Mouse (Mus musculus): ENCODE measurements around the gene Acod1. TPM values are rescaled to one million over a fixed set of nuclear protein-coding genes. Genes with fewer than 3 reads are reported as not detected.

Acod1 gene
- polyA plus RNA-seq, 1 experiment from 2014 or later = not detected

GRCm38 (mm10) chr14:103096621-103097020 lies 49.8 kb downstream of the Acod1 start:
- H3K27me3 ChIP-seq (replicated peaks) = no peaks in the 10 kb centered on the region
- H3K4me2 ChIP-seq (replicated peaks) = no peak overlapping the region
- H3K4me1 ChIP-seq = peaks cover 20% of the 10 kb centered on the region
- no peak overlapping the region for H3K27ac ChIP-seq
- H3K4me3 ChIP-seq = no peak overlapping the region
- 84% methylated on average over 6 of the region's 6 CpGs for WGBS
- H3K9me3 ChIP-seq = no peaks in the 10 kb centered on the region
- no peak overlapping the region for H3K9ac ChIP-seq
- H3K36me3 ChIP-seq = peaks cover 17% of the 10 kb centered on the region
- no peak for ATAC-seq (ENCODE audit: low FRiP score, low read depth)

DNA sequence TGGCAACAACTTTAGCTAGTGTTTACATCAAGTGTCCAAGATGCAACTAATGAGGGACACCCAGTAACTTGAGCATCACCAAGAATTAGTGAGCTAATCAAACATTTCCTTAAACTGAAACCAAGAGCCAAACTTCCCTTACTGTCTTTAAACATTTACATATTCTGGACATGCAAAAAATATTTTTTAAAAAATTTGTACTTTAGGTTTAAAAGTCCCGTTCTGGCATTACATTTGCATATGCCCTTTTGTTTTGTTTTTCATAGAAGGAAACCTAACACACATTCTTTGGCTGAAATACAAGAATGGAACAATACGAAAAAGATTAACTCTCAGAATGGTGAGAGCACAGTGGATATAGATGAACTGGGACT lies 51.4 kb downstream of the Acod1 start:
- H3K4me3 ChIP-seq = peak overlapping the region; percentile 93
- H3K27ac ChIP-seq = no peak overlapping the region
- 4% methylated on average over 2 of the region's 2 CpGs for WGBS
- peak overlapping the region; percentile 60 for H3K4me2 ChIP-seq (replicated peaks)
- ATAC-seq (ENCODE audit: low FRiP score, low read depth) = no peak
- H3K36me3 ChIP-seq = peaks cover 10% of the 10 kb centered on the region
- H3K9me3 ChIP-seq = no peaks in the 10 kb centered on the region
- peak overlapping the region; percentile 99 for H3K9ac ChIP-seq
- peaks cover 20% of the 10 kb centered on the region for H3K4me1 ChIP-seq
- H3K27me3 ChIP-seq (replicated peaks) = no peaks in the 10 kb centered on the region

DNA sequence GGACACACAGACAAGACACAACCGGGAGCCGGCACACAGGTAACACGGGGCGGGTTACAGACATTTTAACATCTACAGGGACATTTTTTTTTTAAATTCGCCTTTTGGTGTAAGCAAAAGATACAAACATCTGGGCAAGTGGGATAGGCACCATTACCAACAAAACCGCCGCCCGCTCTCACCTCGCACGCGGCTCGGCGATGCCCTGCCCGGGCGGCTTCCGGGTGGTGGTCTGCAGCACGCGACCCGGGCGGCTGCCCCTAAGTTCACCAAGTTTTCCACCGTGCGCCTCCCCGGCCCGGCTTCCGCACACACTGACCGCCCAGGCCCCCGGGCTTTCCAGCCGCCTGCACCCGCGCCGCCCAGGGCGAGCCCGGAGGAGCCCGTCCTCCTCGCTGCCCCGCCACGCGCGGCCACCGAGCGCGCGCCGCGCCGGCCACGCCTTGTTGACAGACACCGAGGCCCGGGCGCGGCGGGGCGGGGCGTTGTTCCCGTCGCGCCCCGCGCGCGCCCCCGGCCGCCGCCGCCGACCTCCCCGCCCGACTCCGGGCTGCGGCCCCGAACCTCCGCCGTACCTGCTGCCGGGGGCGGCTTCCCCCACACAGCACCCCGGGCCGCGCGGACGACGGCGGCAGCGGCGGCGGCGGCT lies 51.9 kb downstream of the Acod1 start:
- no peaks in the 10 kb centered on the region for H3K9me3 ChIP-seq
- WGBS = under 1% methylated on average over 84 of the region's 86 CpGs
- ATAC-seq (ENCODE audit: low FRiP score, low read depth) = peak; percentile 86
- peak overlapping the region; percentile 99 for H3K9ac ChIP-seq
- no peaks in the 10 kb centered on the region for H3K27me3 ChIP-seq (replicated peaks)
- H3K4me1 ChIP-seq = peaks cover 15% of the 10 kb centered on the region
- H3K4me2 ChIP-seq (replicated peaks) = peak overlapping the region; percentile 60
- peak overlapping the region; percentile 97 for H3K27ac ChIP-seq
- peak overlapping the region; percentile 93 for H3K4me3 ChIP-seq
- H3K36me3 ChIP-seq = peaks cover 5% of the 10 kb centered on the region

DNA sequence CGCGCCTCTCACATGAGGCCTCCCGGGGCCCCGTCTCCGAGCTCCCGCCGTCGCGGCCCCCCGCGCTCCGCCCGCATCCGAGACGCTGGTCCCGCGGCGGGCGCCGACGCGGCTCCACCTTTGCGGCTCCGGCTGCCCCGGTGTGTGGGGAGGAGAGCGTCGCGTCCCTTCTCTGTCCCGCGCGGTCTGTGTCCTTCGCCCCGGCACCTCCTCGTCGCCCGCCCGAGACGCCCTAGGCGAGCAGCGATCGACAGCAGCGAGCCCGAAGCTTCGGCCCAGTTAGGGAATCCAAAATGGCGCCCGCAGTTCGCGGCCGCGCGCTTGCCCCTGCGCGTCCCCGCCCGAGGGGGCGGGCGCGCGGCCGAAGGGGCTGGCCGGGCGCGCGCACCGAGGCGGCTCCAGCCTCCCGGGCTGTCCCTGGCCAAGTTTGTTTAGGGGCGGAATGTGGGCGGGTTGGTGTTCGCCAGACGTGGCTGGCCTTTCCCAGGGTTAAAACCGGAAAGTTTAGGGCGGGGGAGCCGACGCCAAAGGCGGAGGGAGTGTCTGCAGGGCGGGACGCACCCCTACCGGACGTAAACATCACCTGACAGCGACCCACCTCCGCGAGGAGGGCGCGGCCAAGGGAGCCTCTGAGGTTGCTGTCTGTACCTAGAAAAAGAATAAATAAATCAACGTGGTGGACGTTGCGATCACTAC lies 52.6 kb downstream of the Acod1 start, which contains the start of gene Fbxl3:
Fbxl3 (minus strand) TSS at position 329 of the 696 bp plus-strand sequence.
- peak within 1 kb of the TSS; percentile 93 for H3K4me3 ChIP-seq
- peaks cover 4% of the 10 kb centered on the region; the same call in 1 of the 2 replicates for H3K36me3 ChIP-seq
- no peaks in the 10 kb centered on the region for H3K27me3 ChIP-seq (replicated peaks)
- peak; percentile 89 for ATAC-seq (ENCODE audit: low FRiP score, low read depth)
- peaks cover 14% of the 10 kb centered on the region for H3K4me1 ChIP-seq
- peak within 1 kb of the TSS; percentile 60 for H3K4me2 ChIP-seq (replicated peaks)
- H3K9me3 ChIP-seq = no peaks in the 10 kb centered on the region
- peak within 1 kb of the TSS; percentile 99 for H3K9ac ChIP-seq
- under 1% methylated on average over 88 of the region's 88 CpGs for WGBS
- H3K27ac ChIP-seq = peak within 1 kb of the TSS; percentile 97

- no peak overlapping the region for H3K4me3 ChIP-seq
- WGBS = 87% methylated on average over 13 of the region's 13 CpGs
- H3K9me3 ChIP-seq = no peaks in the 10 kb centered on the region
- H3K27me3 ChIP-seq (replicated peaks) = no peaks in the 10 kb centered on the region
- H3K27ac ChIP-seq = no peak overlapping the region
- H3K4me2 ChIP-seq (replicated peaks) = no peak overlapping the region
- no peak overlapping the region for H3K9ac ChIP-seq
- no peak for ATAC-seq (ENCODE audit: low FRiP score, low read depth)
- peaks cover 1% of the 10 kb centered on the region; the same call in 1 of the 2 replicates for H3K36me3 ChIP-seq
- H3K4me1 ChIP-seq = peaks cover 14% of the 10 kb centered on the region
Measured at GRCm38 (mm10) chr14:103100296-103100695, 53.5 kb downstream of the Acod1 start.

DNA sequence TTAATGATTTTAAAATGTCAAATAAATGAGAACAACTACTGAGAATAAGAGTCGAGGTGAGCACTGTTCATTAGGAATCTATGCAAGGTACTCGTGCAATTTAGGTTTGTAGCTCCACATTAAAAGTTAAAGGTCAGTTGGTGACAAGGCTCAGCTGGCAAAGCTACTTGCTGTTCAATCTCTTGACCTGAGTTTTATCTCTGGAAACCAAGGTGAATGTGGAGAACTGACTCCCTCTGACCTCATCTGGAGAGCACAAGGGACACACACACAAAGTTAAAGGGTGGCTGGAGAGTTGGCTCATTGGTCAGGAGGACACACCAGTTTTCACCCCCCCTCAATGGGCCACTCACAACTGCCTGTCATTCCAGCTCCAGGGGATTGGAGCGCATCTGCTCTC lies 54.4 kb downstream of the Acod1 start:
- no peak for ATAC-seq (ENCODE audit: low FRiP score, low read depth)
- Histone ChIP-seq H3K27me3 (replicated peaks) (no peaks in the 10 kb centered on the region), H3K27ac (no peak overlapping the region), H3K4me2 (replicated peaks) (no peak overlapping the region), H3K9ac (no peak overlapping the region), H3K4me1 (peaks cover 14% of the 10 kb centered on the region), H3K9me3 (no peaks in the 10 kb centered on the region), H3K36me3 (no peaks in the 10 kb centered on the region), H3K4me3 (no peak overlapping the region)
- WGBS = 86% methylated on average over 3 of the region's 3 CpGs

DNA sequence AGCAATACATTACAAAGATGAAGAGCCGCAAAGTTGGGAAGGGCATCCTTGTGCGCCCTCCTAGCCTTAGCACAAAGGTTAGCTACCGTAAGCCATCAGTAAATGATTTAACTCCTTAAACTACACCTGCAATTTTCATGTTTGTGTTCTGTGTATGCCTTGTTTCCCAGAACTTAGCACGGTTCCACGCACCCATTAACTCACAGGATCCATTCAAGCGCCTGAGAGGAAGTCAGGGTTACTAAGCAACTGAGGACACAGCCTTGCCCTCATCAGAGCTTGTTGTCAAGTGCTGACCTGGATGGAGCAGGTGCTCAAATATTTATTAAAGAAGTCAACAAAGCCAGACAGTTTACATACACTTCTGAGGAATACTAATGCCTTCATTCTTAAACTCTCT lies 55.5 kb downstream of the Acod1 start:
- no peaks in the 10 kb centered on the region for H3K27me3 ChIP-seq (replicated peaks)
- no peak overlapping the region for H3K27ac ChIP-seq
- 62% methylated on average over 6 of the region's 6 CpGs for WGBS
- no peak overlapping the region for H3K4me2 ChIP-seq (replicated peaks)
- no peak overlapping the region for H3K4me3 ChIP-seq
- no peaks in the 10 kb centered on the region for H3K36me3 ChIP-seq
- H3K9me3 ChIP-seq = no peaks in the 10 kb centered on the region
- no peak for ATAC-seq (ENCODE audit: low FRiP score, low read depth)
- no peak overlapping the region for H3K9ac ChIP-seq
- H3K4me1 ChIP-seq = peaks cover 6% of the 10 kb centered on the region

DNA sequence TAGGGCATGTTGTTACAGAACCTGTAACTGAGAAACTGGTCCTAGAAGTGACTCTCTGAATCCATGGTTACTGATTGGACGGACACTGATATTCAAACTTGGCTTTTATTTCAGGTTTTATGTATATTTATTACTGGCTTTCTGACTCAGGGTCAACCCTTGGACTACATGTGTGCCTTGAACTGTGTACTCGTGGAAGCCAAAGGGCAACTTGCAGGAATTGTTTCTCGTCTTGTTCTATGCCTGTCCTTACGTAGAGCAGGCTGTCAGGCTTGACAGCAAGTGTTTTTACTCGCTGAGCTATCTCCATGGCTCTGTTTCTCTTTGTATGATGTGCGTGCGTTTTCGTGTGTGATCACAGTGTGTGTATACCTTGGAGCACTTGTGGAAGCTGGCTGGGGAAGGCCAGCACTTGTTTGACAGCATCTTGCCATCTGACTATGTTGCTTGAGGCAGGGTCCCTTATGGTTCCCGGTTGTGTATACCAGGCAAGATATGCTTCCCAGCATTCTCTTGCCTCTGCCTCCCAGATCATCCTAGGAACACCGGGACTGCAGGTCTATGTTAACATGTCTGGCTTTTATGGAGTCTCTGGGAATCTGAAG lies 56.1 kb downstream of the Acod1 start:
- no peak overlapping the region for H3K4me2 ChIP-seq (replicated peaks)
- no peak overlapping the region for H3K27ac ChIP-seq
- H3K36me3 ChIP-seq = no peaks in the 10 kb centered on the region
- H3K9me3 ChIP-seq = no peaks in the 10 kb centered on the region
- no peak overlapping the region for H3K9ac ChIP-seq
- H3K4me3 ChIP-seq = no peak overlapping the region
- H3K27me3 ChIP-seq (replicated peaks) = no peaks in the 10 kb centered on the region
- H3K4me1 ChIP-seq = peaks cover 3% of the 10 kb centered on the region; the same call in 1 of the 2 replicates
- ATAC-seq (ENCODE audit: low FRiP score, low read depth) = no peak
- WGBS = 82% methylated on average over 10 of the region's 10 CpGs

Other genes with a start within 250 kb of the Acod1 start
- 10.6 and 13.0 TPM in 2 replicates for gene Kctd12, start 64.3 kb upstream of the Acod1 start, polyA plus RNA-seq (2016; fragmentation: Nextera tagmentation; extraction: Ambion mirVana)
- 20.9 and 21.2 TPM in 2 replicates for gene Cln5, start 23.2 kb downstream of the Acod1 start, polyA plus RNA-seq (2016; fragmentation: Nextera tagmentation; extraction: Ambion mirVana)
- 29.0 and 29.8 TPM in 2 replicates for gene Fbxl3, start 52.6 kb downstream of the Acod1 start, polyA plus RNA-seq (2016; fragmentation: Nextera tagmentation; extraction: Ambion mirVana)

Measured in neural tube, embryonic 12.5 days (tissue).